Mouse (Mus musculus) brain, adult 10 weeks (tissue): ENCODE results near the gene Gm20914. TPM values are rescaled to one million over a fixed set of nuclear protein-coding genes. Genes with fewer than 3 reads are reported as not detected.

Experiments used
- polyA plus RNA-seq: library from polyadenylated mRNA; stranded (reverse); fragments of 350-450 nt; fragmentation: Illumina TruSeq; extraction: RNeasy Lipid Tissue Mini Kit (QIAGEN cat#74804); gene quantifications from one replicate; pipeline ENCODE4 v1.2.3, GENCODE M21; 2015; ENCODE audit warnings: low read depth, low replicate concordance

Gene Gm20914
- polyA plus RNA-seq = not detected

GRCm38 (mm10) chrY:5725678-5726077 lies at the start of gene Gm20914:
Gm20914 (plus strand) TSS chrY:5725978.

Other genes starting within 250 kb of the Gm20914 start
- gene Gm21854, start 69.0 kb upstream of the Gm20914 start, polyA plus RNA-seq = not detected
- gene Gm28171, start 67.4 kb downstream of the Gm20914 start, polyA plus RNA-seq = not detected
- gene Gm21778, start 216.5 kb downstream of the Gm20914 start, polyA plus RNA-seq = not detected